26 mouse cellular contexts compared by ENCODE assay signal in the genomic region with DNA sequence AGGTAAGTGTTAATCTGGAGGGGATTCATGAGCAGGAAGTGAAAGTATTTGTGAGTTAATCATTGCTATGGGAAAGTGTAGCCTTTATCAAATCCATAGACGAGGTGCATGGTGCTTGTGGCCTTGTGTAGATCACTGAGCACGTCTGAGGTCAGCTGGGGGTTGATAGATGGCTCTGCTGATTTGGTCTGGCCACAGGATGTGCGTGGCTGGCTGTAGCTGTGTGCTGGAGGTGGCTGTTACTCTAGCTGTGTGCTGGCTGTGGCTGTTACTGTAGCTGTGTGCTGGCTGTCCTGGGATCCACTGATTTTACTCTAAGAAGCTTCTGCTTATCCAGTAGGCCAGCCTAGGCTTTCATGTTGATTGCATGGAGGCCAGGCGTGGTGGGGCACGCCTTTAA.
A peak's percentile ranks its signal among the peaks of the same experiment; 100 is the strongest.
DNase-seq lines count a peak whose midpoint lies in the region; ATAC-seq and TF ChIP-seq lines count a peak whose summit lies in the region.
"Had no signal": no experiment of that assay in that cellular context is flagged by ENCODE, and none has a peak within 500 bp of the region (broad histone marks: within the 10 kb centered on the region; RNA-seq: fewer than 3 reads in every experiment).

No protein-coding gene starts in this region.

- intact Hi-C loops in heart, postnatal 25 days (cut with DNase I), result no loop called here

- POLR2A ChIA-PET in Patski (lab: Charles Lee), result no interaction called here

- no peak overlapping the region for H3K27ac ChIP-seq in midbrain, embryonic 16.5 days (ENCODE audit: low read length)
- H3K27ac ChIP-seq: embryonic facial prominence, embryonic 13.5 days; forebrain, embryonic 12.5 days; gastrocnemius, adult 2 months; hindbrain, embryonic 10.5 days; left cerebral cortex, adult 2 months; liver, embryonic 13.5 days; midbrain, embryonic 12.5 days; neural tube, embryonic 13.5 days had no signal

- H3K4me1 ChIP-seq in midbrain, embryonic 16.5 days (ENCODE audit: control insufficient read depth, insufficient read depth, low read length), result peaks cover 3% of the 10 kb centered on the region; the same call in 1 of the 2 replicates
- H3K4me1 ChIP-seq: hindbrain, embryonic 10.5 days; liver, embryonic 13.5 days had no signal

- CTCF ChIA-PET in Patski (lab: Charles Lee), result no interaction called here

- in situ Hi-C loops in Patski (cut with MboI; ENCODE audit: low pct_unique_long_range_greater_than_20kb), result no loop called here

- H3K4me3 ChIP-seq in midbrain, embryonic 16.5 days (ENCODE audit: low read depth, low read length), result no peak overlapping the region
- H3K4me3 ChIP-seq: embryonic facial prominence, embryonic 13.5 days; erythroblast, embryonic 14.5 days; forebrain, embryonic 12.5 days; gastrocnemius, adult 2 months; hindbrain, embryonic 10.5 days; left cerebral cortex, adult 2 months; liver, embryonic 13.5 days; midbrain, embryonic 12.5 days; neural tube, embryonic 13.5 days had no signal

- no peak for ATAC-seq in CD4-positive, CD25-positive, alpha-beta regulatory T cell, adult 4 months
- ATAC-seq in Patski, result peak; percentile 67
- ATAC-seq in megakaryocyte progenitor cell, adult 5-6 weeks (replicated peaks; ENCODE audit: poor library complexity), result peak; percentile 67
- no peak for ATAC-seq in midbrain, embryonic 16.5 days
- ATAC-seq: hindbrain, embryonic 16.5 days; intestine, embryonic 16.5 days had no signal

- no peak overlapping the region for H3K9ac ChIP-seq in midbrain, embryonic 16.5 days (ENCODE audit: low read depth, low read length)
- H3K9ac ChIP-seq: embryonic facial prominence, embryonic 13.5 days; forebrain, embryonic 12.5 days; liver, embryonic 13.5 days; lung, embryonic 14.5 days; midbrain, embryonic 12.5 days; neural tube, embryonic 13.5 days had no signal

- WGBS in midbrain, embryonic 16.5 days, result 83% methylated on average over 5 of the region's 5 CpGs

- no peak overlapping the region for H3K4me2 ChIP-seq in midbrain, embryonic 16.5 days (ENCODE audit: low read length)
- H3K4me2 ChIP-seq: embryonic facial prominence, embryonic 13.5 days; forebrain, embryonic 12.5 days; heart, embryonic 11.5 days; liver, embryonic 13.5 days; lung, embryonic 14.5 days; midbrain, embryonic 12.5 days; neural tube, embryonic 13.5 days had no signal

- H3K27me3 ChIP-seq in Patski, result no peaks in the 10 kb centered on the region
- no peaks in the 10 kb centered on the region for H3K27me3 ChIP-seq in midbrain, embryonic 16.5 days (ENCODE audit: control insufficient read depth, insufficient read depth, low read depth, low read length)
- H3K27me3 ChIP-seq: embryonic facial prominence, embryonic 13.5 days; forebrain, embryonic 12.5 days; liver, embryonic 13.5 days; midbrain, embryonic 12.5 days; neural tube, embryonic 13.5 days had no signal

- H3K9me3 ChIP-seq in midbrain, embryonic 16.5 days (replicated peaks; ENCODE audit: control insufficient read depth, low read length, poor library complexity, severe bottlenecking), result no peaks in the 10 kb centered on the region
- H3K9me3 ChIP-seq: embryonic facial prominence, embryonic 13.5 days; forebrain, embryonic 12.5 days; hindbrain, embryonic 10.5 days; liver, embryonic 13.5 days; midbrain, embryonic 12.5 days; neural tube, embryonic 13.5 days had no signal

- TF ChIP-seq CTCF in Patski (IDR thresholded peaks at IDR 0.05), result no peak

- no peaks in the 10 kb centered on the region for H3K36me3 ChIP-seq in midbrain, embryonic 16.5 days (ENCODE audit: control insufficient read depth, insufficient read depth, low read length)
- H3K36me3 ChIP-seq: embryonic facial prominence, embryonic 13.5 days; forebrain, embryonic 12.5 days; hindbrain, embryonic 10.5 days; liver, embryonic 13.5 days; midbrain, embryonic 12.5 days; neural tube, embryonic 13.5 days had no signal

- peak; percentile 5 for DNase-seq in CD4-positive, CD25-positive, alpha-beta regulatory T cell, adult 2 months (ENCODE audit: low read depth, low spot score)
- DNase-seq in heart, adult 11 months, result peak; percentile 87
- DNase-seq in heart, postnatal 25 days (ENCODE audit: low spot score), result no peak
- DNase-seq in Patski (ENCODE audit: low read depth, low spot score), result no peak
- no peak for DNase-seq in cerebellum, postnatal 4 days (ENCODE audit: low spot score in 2 of 2)
- DNase-seq: cerebellum, adult 11 months; cerebellum, adult 9-11 months; gastrocnemius, adult 2 months; kidney, adult 9 months; liver, embryonic 13.5 days; lung, embryonic 14.5 days; lung, postnatal 36 days; thymus, adult 2 months had no signal

Comparison
In these comparisons a context has a peak if more than half of its experiments do, and no peak if none do; other contexts are left out.
1. DNase-seq: peak in CD4-positive, CD25-positive, alpha-beta regulatory T cell, adult 2 months (single experiment) and heart, adult 11 months (single experiment); none in heart, postnatal 25 days (single experiment), Patski (single experiment) and cerebellum, postnatal 4 days (0 of 2).
2. ATAC-seq: peak in Patski (single experiment) and megakaryocyte progenitor cell, adult 5-6 weeks (single experiment); none in CD4-positive, CD25-positive, alpha-beta regulatory T cell, adult 4 months (single experiment) and midbrain, embryonic 16.5 days (single experiment).